16 mouse cellular contexts compared by ENCODE assay signal in genomic region chr7:77495066-77495465, GRCm38 (mm10).
DNase-seq lines count a peak whose midpoint lies in the region; ATAC-seq and TF ChIP-seq lines count a peak whose summit lies in the region.
"Had no signal": no experiment of that assay in that cellular context is flagged by ENCODE, and none has a peak within 500 bp of the region (broad histone marks: within the 10 kb centered on the region; RNA-seq: fewer than 3 reads in every experiment).

No protein-coding gene starts in this region.

- no peak for DNase-seq in heart, adult 2 months
- no peak for DNase-seq in heart, adult 8-10 months (ENCODE audit: low spot score)
- DNase-seq in retina, postnatal 1 day = peak; percentile 1
- DNase-seq in retina, embryonic 14.5 days (ENCODE audit: low spot score) = no peak
- DNase-seq in R1 (ENCODE audit: low read depth, low spot score) = peak; percentile 62
- DNase-seq in embryonic facial prominence, embryonic 10.5 days (ENCODE audit: low spot score) = peak; percentile 8
- no peak for DNase-seq in testis, postnatal 10 days (ENCODE audit: low spot score)
- DNase-seq: gastrocnemius, adult 2 months; kidney, adult 2 months; layer of hippocampus, adult 9-11 months had no signal

- H3K4me3 ChIP-seq in heart, adult 2 months = no peak overlapping the region
- no peak overlapping the region for H3K4me3 ChIP-seq in embryonic facial prominence, embryonic 10.5 days
- H3K4me3 ChIP-seq: gastrocnemius, adult 2 months; hindbrain, embryonic 13.5 days; limb, embryonic 13.5 days; midbrain, embryonic 15.5 days; neural tube, embryonic 12.5 days had no signal

- no peak for ATAC-seq in megakaryocyte-erythroid progenitor cell, adult 5-6 weeks (replicated peaks; ENCODE audit: low FRiP score, low TSS enrichment, poor library complexity, severe bottlenecking)
- ATAC-seq: midbrain, embryonic 15.5 days had no signal

- no peak for TF ChIP-seq EP300 in heart, adult 2 months (IDR thresholded peaks at IDR 0.05; ENCODE audit: insufficient read depth, low read depth, low read length)

- 79% methylated on average over 3 of the region's 3 CpGs for WGBS in heart, adult 2 months
- 87% methylated on average over 3 of the region's 3 CpGs for WGBS in embryonic facial prominence, embryonic 10.5 days

- no peak overlapping the region for H3K9ac ChIP-seq in heart, adult 2 months (ENCODE audit: low read depth, low read length)
- H3K9ac ChIP-seq: hindbrain, embryonic 13.5 days; limb, embryonic 13.5 days; midbrain, embryonic 15.5 days; neural tube, embryonic 12.5 days had no signal

- H3K27me3 ChIP-seq in heart, adult 2 months (ENCODE audit: control insufficient read depth, insufficient read depth, low read length) = no peaks in the 10 kb centered on the region
- no peaks in the 10 kb centered on the region for H3K27me3 ChIP-seq in embryonic facial prominence, embryonic 10.5 days (replicated peaks; ENCODE audit: low read depth, poor library complexity, severe bottlenecking)
- H3K27me3 ChIP-seq: hindbrain, embryonic 13.5 days; limb, embryonic 13.5 days; midbrain, embryonic 15.5 days; neural tube, embryonic 12.5 days had no signal

- no peaks in the 10 kb centered on the region for H3K36me3 ChIP-seq in heart, adult 2 months (ENCODE audit: control insufficient read depth, insufficient read depth, low read length)
- H3K36me3 ChIP-seq in embryonic facial prominence, embryonic 10.5 days (replicated peaks) = no peaks in the 10 kb centered on the region
- H3K36me3 ChIP-seq: G1E; hindbrain, embryonic 13.5 days; limb, embryonic 13.5 days; midbrain, embryonic 15.5 days; neural tube, embryonic 12.5 days had no signal

- H3K9me3 ChIP-seq in embryonic facial prominence, embryonic 10.5 days = no peaks in the 10 kb centered on the region
- H3K9me3 ChIP-seq: G1E; hindbrain, embryonic 13.5 days; limb, embryonic 13.5 days; midbrain, embryonic 15.5 days; neural tube, embryonic 12.5 days had no signal

- intact Hi-C loops in heart, adult 2 months (cut with DNase I) = no loop called here

- H3K4me1 ChIP-seq in heart, adult 2 months (ENCODE audit: control insufficient read depth, insufficient read depth, low read length) = no peaks in the 10 kb centered on the region
- H3K4me1 ChIP-seq in embryonic facial prominence, embryonic 10.5 days = no peaks in the 10 kb centered on the region
- H3K4me1 ChIP-seq: hindbrain, embryonic 13.5 days; limb, embryonic 13.5 days; midbrain, embryonic 15.5 days; neural tube, embryonic 12.5 days had no signal

- peak; percentile 35 for TF ChIP-seq CTCF in heart, adult 2 months (IDR thresholded peaks at IDR 0.05)

- TF ChIP-seq POLR2A in heart, adult 2 months (IDR thresholded peaks at IDR 0.05; ENCODE audit: insufficient read depth, low read depth, low read length) = no peak

- no peaks in the 10 kb centered on the region for H3K79me2 ChIP-seq in heart, adult 2 months (replicated peaks; ENCODE audit: control insufficient read depth, insufficient read depth, low read length)

- no peak overlapping the region for H3K27ac ChIP-seq in heart, adult 2 months
- no peak overlapping the region for H3K27ac ChIP-seq in embryonic facial prominence, embryonic 10.5 days (replicated peaks)
- H3K27ac ChIP-seq: gastrocnemius, adult 2 months; hindbrain, embryonic 13.5 days; limb, embryonic 13.5 days; midbrain, embryonic 15.5 days; neural tube, embryonic 12.5 days had no signal

Comparison
In these comparisons a context has a peak if more than half of its experiments do, and no peak if none do; other contexts are left out.
1. DNase-seq: peak in retina, postnatal 1 day (single experiment), R1 (single experiment) and embryonic facial prominence, embryonic 10.5 days (single experiment); none in heart, adult 2 months (0 of 2), heart, adult 8-10 months (single experiment), retina, embryonic 14.5 days (single experiment) and testis, postnatal 10 days (single experiment).